8 mouse cellular contexts compared by ENCODE assay signal in the genomic region with DNA sequence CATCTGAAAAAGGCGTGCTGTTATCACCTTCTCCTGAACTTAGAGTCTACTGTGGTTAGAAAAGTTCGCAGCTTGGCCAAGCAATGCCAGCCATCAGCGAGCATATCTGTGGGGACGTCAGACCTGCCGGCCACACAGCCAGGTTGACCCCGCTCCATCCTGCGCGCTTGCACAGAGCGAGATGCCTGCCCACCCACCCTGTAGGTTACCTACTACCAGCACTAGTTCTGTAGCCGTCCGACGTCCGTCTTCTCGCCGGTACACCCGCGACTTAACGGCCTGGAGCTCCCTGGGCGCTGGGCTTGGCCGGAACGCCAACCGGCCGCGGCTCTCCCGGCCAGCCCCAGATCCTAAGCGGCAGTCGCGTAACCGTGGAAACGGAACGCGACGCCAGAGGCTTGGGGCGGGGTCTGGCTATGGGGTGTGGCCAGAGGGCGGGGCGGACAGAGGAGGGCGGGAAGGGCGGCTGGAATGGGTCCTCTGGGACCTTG. TPM values are rescaled to one million over a fixed set of nuclear protein-coding genes. Genes with fewer than 3 reads are reported as not detected.
DNase-seq lines count a peak whose midpoint lies in the region; ATAC-seq and TF ChIP-seq lines count a peak whose summit lies in the region.

A gene (minus strand): TSS at position 356 of the 491 bp plus-strand sequence.

- peaks cover 18% of the 10 kb centered on the region for H3K27me3 ChIP-seq in erythroblast, embryonic 14.5 days (ENCODE audit: control insufficient read depth)
- H3K27me3 ChIP-seq in midbrain, postnatal 0 days (ENCODE audit: insufficient read depth, low read length) = no peaks in the 10 kb centered on the region
- H3K27me3 ChIP-seq in splenic B cell, adult 2 months (ENCODE audit: control insufficient read depth, insufficient read depth, low read length, poor library complexity, severe bottlenecking) = no peaks in the 10 kb centered on the region; the same call in 1 of the 2 replicates

- peak within 1 kb of the TSS; percentile 44 for H3K9ac ChIP-seq in midbrain, postnatal 0 days (replicated peaks; ENCODE audit: low read length, poor library complexity, severe bottlenecking)

- under 1% methylated on average over 38 of the region's 38 CpGs for WGBS in midbrain, postnatal 0 days

- peak within 1 kb of the TSS; percentile 91 for H3K4me2 ChIP-seq in midbrain, postnatal 0 days (ENCODE audit: low read depth, low read length, poor library complexity, severe bottlenecking)

- peaks cover 8% of the 10 kb centered on the region for H3K4me1 ChIP-seq in erythroblast, embryonic 14.5 days (ENCODE audit: control insufficient read depth)
- no peaks in the 10 kb centered on the region; the same call in 1 of the 2 replicates for H3K4me1 ChIP-seq in midbrain, postnatal 0 days (ENCODE audit: insufficient read depth, low read length)

- H3K27ac ChIP-seq in midbrain, postnatal 0 days (ENCODE audit: low read depth, low read length) = no peak within 1 kb of the TSS

- H3K9me3 ChIP-seq in erythroblast, embryonic 14.5 days (ENCODE audit: control insufficient read depth, low read length) = no peaks in the 10 kb centered on the region
- no peaks in the 10 kb centered on the region for H3K9me3 ChIP-seq in midbrain, postnatal 0 days (ENCODE audit: low read length)

- H3K36me3 ChIP-seq in erythroblast, embryonic 14.5 days (ENCODE audit: control insufficient read depth) = no peaks in the 10 kb centered on the region
- no peaks in the 10 kb centered on the region for H3K36me3 ChIP-seq in midbrain, postnatal 0 days (ENCODE audit: insufficient read depth, low read length)
- no peaks in the 10 kb centered on the region for H3K36me3 ChIP-seq in splenic B cell, adult 2 months (ENCODE audit: control insufficient read depth, insufficient read depth, low read length, poor library complexity, severe bottlenecking)

- TF ChIP-seq CTCF in midbrain, postnatal 0 days (IDR thresholded peaks at IDR 0.05) = no peak

- no peak; the same call in 1 of the 2 replicates for ATAC-seq in erythroblast, adult 5-6 weeks (replicated peaks; ENCODE audit: low FRiP score, poor library complexity, severe bottlenecking)
- peak; percentile 77 for ATAC-seq in midbrain, postnatal 0 days (ENCODE audit: low FRiP score)

- DNase-seq in embryo, embryonic 10.5 days (ENCODE audit: low spot score) = peak; percentile 91
- DNase-seq in heart, adult 18-20 months = peak; percentile 59 to 69
- peak; percentile 37 for DNase-seq in kidney, adult 11 months
- peak; percentile 81 for DNase-seq in liver
- DNase-seq in midbrain, postnatal 0 days (ENCODE audit: low spot score) = peak; percentile 60
- peak; percentile 46 for DNase-seq in splenic B cell, adult 2 months (ENCODE audit: low read depth, low spot score)

- H3K4me3 ChIP-seq in erythroblast, embryonic 14.5 days (replicated peaks) = peak within 1 kb of the TSS; percentile 49
- peak within 1 kb of the TSS; percentile 52 for H3K4me3 ChIP-seq in midbrain, postnatal 0 days (ENCODE audit: low read depth, low read length)

RNA-seq across cellular contexts. Expression of the gene that starts here (rescaled TPM):
- 0.02 TPM in 1 of 2 replicates, not detected in the other for polyA plus RNA-seq in erythroblast, embryonic 14.5 days (2012)
- total RNA-seq in erythroblast, adult 5-6 weeks (2015; ENCODE audit: low replicate concordance) = not detected in 2 replicates
- total RNA-seq in erythroblast, adult 5-6 weeks (2017; ENCODE audit: low replicate concordance) = not detected in 2 replicates
- total RNA-seq in heart, adult 18-20 months (2021) = under 1 TPM in 1 of 2 experiments, not detected in 1; 0.72 TPM
- 2.1 and 7.0 TPM in 2 replicates for total RNA-seq in midbrain, postnatal 0 days (2014; rRNA removed)
- 2.5 and 2.9 TPM in 2 replicates for polyA plus RNA-seq in midbrain, postnatal 0 days (2015; fragmentation: Nextera tagmentation; extraction: Ambion mirVana)

Comparison
In these comparisons a context has a peak if more than half of its experiments do, and no peak if none do; other contexts are left out.
1. Peak in DNase-seq in heart, adult 18-20 months; RNA of the gene not detected or under 1 TPM.
2. DNase-seq: peak in every context shown above with its lines; median percentile 91 in embryo, embryonic 10.5 days; 81 in liver; 64 in heart, adult 18-20 months; 60 in midbrain, postnatal 0 days; 46 in splenic B cell, adult 2 months; 37 in kidney, adult 11 months.